Mouse (Mus musculus) testis, adult 2 months (tissue): ENCODE measurements around the gene Suco.

Experiments
- CTCF ChIP-seq: fragments of 200-500 bp; IDR thresholded peaks from 2 replicates; pipeline ENCODE4 v1.5.1; 2012; ENCODE audit warnings: low read depth, mild to moderate bottlenecking, inconsistent platforms, low read length, moderate library complexity; ENCODE audit not compliant: control insufficient read depth, insufficient read depth, insufficient replicate concordance
- POLR2A ChIP-seq: fragments of 200-500 bp; IDR thresholded peaks from 2 replicates; pipeline ENCODE4 v1.6.1; 2012; ENCODE audit warnings: low read depth, mild to moderate bottlenecking, inconsistent platforms, low read length, moderate library complexity; ENCODE audit not compliant: control insufficient read depth

- TF ChIP-seq POLR2A = no peak
- no peak for TF ChIP-seq CTCF
Measured at GRCm38 (mm10) chr1:161859248-161859647, 17.2 kb downstream of the Suco start.
